Mouse (Mus musculus) fat pad, adult 2 months (tissue): ENCODE data around the gene Plscr4.

Source experiments
- DNase-seq: peaks from one replicate; pipeline ENCODE4 v3.0.0-alpha.2; 2011; ENCODE audit warnings: low read depth, low spot score; ENCODE audit errors: extremely low read depth

Plscr4 gene

DNA sequence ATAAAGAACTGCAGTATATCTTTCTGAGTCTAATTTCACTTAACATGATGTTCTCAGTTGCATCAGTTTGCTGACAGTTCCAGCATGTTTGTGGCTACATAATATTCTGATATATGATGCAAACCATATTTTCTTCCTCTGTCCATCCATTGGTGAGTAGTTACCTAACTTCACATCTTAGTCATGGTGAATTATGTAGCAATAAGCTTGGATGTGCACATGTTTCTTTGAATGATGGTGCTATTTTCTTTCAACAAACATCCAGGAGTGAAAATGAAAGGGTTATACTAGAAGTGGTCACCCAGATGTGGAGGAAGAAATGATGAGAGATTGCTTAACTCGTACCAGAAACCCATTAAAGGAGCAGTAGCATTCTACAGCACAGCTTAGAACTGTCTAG, 47.7 kb downstream of the Plscr4 start:
- DNase-seq = no peak

DNA sequence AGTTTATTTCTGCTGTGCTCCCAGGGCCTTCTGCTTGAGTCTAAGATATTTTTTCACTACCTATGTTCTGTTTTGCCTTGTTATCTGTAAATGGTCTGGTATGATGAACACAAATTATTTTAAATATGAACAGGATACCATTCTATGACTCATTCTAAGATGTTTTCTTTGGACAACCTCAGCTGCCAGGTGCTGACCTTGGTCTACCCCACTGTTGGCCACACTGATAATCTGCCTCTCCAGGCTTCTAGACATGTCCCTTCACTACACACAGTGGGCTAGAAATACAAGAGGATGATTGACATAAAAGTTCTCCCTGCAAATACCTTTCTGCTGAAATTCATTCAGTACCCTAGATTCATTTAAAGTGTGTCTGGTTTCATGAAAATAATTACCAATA, 54.5 kb downstream of the Plscr4 start:
- DNase-seq = no peak

DNA sequence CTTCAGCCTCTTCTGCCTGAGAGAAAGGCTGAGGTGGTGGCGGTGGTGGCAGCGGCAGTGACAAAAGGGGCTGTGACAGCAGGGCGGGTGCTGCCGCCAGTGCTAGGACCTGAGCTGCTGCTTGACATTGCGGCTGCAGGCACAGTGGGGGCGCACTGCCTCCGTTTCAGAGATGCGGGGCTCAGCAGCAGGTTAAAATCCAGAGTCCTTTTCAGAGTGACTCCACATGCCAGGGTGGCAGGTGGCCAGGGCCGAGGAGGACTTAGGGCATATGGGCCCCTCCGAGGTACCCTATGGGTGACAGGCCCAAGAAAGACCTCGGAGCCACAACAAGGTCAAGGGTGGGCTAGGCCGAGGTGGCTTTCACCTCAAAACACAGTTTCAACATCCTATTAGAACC, 59.9 kb downstream of the Plscr4 start:
- no peak for DNase-seq

DNA sequence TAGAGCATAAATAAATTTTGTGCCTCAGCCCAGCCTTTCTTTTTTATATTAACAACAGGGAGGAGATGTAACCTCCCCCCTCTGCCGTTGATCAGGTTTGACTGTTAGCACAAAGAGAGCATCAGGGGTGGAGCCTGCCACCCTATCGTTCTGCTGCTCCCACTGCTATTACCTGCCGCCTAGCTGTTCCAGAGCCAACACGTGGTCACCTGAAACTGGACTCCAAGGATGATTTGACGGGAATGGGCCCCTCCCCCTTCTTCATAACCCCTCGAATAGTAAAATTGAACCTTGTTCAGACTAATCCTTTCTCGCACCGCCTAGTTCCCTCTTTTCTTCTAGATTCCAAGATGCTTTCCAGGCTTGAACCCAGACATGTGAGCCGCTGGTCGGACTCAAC, 63.6 kb downstream of the Plscr4 start:
- DNase-seq = no peak

DNA sequence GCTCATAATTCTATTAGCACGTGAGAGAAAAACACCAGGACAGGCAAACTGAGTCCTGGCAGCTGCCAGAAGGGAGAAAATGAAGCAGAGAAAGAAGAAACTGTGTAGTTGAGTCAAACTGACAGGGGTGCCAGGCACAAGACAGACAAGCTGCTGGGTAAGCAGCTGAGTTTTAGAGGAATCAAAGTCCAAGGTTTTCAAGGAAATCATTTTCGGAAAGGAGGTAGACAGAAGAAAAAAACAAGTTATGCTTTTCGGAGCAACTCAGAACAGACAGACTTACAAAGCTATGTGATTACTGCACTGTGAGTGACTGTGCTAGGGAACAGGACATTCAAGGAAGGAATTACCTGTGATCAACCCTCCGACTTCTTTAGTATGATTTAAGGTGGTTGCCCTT, 67.3 kb downstream of the Plscr4 start:
- no peak for DNase-seq

DNA sequence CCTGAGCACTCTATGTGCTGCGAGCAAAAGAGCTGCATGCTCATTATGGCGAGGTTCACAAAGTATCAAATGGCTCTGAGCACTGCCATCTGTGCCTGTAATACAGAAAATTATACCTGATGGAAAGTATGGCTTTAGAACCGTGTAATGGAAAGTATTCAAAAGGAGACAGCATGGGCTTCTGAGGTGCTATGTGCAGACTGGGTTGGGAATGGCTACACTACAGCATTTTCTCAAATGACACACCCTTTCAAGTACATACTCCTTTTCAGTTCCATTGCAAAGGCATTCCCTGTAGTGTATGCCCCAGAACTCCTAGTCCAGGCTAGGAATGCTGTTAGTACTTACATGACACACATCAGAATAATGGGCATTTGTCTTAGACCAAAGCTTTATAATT, 72.9 kb downstream of the Plscr4 start:
- DNase-seq = no peak

DNA sequence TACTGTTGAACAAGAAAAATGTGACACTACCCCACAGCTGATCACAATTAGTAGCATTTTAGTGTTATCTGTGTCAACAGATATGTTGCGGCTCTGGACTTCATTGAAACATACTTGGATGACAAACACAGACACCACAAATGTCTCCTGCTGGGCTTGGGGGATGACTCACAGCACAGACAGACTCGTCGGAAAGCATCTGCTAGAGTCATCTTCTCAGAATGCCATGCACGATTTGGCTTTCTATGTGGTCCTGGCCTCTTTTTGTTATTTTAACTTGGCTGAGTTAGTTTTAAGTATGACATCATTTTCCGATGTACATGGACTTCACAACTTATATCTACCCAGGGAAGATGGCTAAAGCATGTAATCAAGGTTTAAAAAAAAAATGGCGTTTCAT, 80.6 kb downstream of the Plscr4 start:
- DNase-seq = no peak

DNA sequence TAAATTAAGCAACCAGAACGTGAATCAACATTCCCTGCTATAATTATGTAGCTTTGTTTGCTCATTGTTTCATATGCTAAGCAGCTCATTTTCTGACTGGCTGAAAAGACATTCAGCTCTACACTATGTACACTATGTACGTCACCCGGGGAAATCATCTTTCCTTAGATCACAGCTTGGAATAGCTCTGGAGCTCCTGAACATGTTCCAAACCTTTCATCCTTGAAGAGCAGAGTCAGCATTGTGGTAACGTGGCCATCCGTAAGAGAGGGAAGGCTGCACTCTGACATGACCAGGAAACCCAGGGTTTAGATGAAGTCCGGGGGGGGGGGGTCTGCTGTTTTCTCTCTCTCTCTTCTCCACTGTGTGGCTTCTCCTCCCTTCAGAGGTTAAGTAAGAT, 81.0 kb downstream of the Plscr4 start:
- DNase-seq = no peak
